Mouse (Mus musculus) kidney, postnatal 36 days (tissue): ENCODE results near the gene Myoc.
A peak's percentile ranks its signal among the peaks of the same experiment; 100 is the strongest.
"Not testable (repeated sequence)": the region's sequence is repeated elsewhere in the genome, so short reads cannot be mapped to it uniquely, and the experiment has no call there.

Experiments used
- DNase-seq, 2 experiments: peaks; one replicate each; pipeline ENCODE4 v3.0.0; 2021 to 2022; ENCODE audit warnings: mixed read lengths in 2 of 2

Myoc gene

DNA sequence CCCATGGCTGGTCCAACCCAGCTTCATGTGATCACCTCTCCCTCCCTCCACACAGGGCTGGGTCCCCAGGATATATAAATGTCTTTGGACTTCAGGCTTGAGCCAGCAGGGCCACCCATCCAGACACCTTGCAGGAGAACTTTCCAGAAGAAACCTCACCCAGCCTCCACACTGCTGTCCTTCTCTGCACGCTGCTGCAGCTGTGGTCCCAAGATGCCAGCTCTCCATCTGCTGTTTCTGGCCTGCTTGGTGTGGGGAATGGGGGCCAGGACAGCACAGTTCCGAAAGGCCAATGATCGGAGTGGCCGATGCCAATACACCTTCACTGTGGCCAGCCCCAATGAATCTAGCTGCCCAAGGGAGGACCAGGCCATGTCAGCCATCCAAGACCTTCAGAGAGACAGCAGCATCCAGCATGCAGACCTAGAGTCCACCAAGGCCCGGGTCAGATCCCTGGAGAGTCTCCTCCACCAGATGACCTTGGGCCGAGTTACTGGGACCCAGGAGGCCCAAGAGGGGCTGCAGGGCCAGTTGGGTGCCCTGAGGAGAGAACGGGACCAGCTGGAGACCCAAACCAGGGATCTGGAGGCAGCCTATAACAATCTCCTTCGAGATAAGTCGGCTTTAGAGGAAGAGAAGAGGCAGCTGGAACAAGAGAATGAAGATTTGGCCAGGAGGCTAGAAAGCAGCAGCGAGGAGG lies at the start of gene Myoc:
Myoc (plus strand) TSS at position 105 of the 700 bp plus-strand sequence.
- no peak for DNase-seq

DNA sequence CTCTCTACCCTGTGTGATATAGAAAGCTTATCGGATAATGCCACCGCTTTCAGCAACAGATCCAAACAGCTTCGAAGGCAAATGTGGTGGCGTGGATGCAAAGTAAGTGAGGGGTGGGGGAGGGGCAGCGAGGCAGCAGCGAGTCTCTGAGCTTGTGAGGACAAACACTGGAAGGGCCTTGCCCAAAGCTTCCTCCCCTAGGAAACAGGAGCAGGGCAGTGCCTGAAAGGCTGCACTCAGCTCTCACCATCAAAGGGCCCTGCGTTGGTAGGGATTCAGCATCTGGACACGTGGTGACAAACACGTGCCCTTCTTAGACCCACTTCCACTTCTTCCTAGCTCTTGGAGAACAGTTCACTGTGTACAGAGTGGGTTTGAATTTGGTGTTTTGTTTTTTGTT lies 49.5 kb upstream of the Myoc start:
- DNase-seq, result peak; percentile 9 to 10

DNA sequence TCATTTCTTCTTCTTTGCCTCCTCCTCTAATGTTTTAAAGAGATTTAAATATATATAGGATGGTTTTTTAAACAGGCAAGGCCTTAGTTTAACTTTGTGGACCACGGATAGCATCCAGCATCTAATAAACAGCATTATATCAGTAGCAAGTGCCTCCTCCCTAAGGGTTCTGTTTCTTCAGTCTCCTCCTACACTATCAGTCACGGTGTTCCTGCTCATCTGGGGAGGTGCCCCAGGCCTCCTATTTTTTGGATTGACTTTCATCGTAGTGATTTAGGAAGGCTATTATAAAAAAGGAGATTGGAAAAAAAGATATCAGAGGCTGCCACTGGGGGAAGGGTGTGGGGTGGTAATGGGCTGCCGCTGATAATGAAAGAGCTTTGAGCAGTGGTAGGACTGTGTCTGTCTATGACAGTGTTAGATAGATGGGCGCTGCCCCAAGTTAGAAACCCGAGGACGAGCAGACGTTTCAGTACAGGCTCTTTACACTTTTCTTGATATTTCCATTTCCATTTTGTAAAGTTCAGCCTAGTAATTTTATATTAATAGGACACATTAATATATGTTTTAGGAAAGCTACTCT lies 48.4 kb upstream of the Myoc start:
- DNase-seq, result no peak

DNA sequence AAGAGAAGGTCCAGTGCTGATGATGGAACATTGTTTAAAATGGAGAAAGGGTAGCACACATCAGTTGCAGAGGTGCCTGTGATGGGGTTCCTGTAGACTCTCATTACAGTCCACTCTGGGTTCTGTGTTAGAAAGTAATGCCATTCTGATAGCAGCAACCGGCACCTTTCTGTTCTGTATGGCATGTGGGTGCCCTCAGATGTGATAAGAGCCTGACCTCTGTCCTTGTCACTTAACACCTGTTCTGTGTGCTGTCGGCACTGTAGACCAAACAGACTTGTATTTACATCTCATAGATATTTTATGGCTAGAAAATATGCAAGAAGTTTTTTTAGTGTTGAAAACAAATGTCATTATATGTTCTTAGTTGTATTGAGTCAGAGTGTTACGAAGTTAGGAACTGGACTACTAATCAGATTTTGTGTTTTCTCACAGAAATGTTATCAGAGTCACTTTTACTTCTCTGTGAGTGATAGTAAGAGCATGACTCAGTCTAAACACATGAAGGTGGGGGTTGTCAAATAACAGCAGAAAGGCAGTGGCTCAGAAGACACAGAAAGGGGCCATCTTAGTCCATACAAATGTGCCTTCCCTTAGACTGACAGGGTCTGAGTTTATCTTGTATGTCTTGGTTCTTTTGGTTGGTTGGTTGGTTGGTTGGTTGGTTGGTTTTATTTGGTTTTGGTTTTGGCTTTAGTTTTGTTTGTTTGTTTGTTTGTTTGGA lies 41.4 kb upstream of the Myoc start:
- no peak for DNase-seq

DNA sequence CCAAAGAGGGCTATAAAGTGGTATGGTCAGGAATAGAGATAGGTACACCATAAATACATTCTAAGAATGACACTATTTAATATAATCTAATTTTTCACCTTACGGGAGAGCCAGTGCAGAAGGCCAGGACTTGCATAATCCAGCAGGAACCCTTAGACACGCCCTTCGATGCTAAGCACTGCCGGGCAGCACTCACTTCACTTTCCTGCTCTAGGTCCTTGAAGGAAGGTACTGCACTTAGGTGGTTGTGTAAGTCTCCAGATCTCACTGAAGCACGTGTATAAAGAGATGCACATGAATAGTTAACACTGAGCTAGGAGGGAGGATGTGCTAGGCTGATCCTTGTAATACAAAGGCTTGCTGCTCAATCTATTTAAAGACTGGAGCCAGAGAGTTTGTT lies 39.3 kb upstream of the Myoc start:
- DNase-seq, result no peak

DNA sequence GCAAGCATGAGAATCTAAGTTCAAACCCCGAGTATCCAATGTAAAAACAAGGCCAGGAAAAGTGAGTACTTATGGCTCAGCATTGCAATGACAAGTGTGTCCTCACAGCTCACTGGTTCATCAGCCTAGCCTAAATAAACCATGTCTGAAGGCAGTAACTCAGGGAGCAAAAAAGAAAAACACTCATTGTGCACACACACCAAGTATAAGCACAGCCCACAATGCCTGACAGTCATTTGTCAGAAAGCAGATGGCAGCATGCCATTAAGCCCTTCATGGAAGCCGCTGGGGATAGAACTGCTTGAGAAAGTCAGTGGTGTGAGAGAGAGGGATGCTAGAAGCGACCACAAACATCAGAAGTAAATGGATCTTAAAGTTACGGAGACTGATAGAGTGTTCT lies 37.7 kb upstream of the Myoc start:
- DNase-seq, result no peak

DNA sequence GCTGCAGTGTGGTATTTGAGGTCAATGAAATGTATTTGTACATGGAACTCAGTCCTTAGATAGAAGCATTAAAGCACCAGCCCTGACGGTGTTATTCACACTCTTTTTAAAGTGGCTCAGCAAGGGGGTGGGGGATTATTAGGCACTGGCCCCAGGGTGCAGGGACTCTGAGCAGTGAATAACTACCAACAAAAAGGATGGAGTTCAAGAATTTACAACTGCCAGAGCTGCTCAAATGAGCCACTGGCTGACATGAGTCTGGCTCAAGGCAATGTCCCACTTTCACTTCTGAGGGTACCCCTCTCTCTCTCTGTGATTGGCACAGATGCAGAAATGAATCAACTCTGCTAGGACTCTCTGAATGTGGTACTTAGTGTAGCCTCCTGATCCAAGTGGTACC lies 30.8 kb upstream of the Myoc start:
- no peak for DNase-seq

DNA sequence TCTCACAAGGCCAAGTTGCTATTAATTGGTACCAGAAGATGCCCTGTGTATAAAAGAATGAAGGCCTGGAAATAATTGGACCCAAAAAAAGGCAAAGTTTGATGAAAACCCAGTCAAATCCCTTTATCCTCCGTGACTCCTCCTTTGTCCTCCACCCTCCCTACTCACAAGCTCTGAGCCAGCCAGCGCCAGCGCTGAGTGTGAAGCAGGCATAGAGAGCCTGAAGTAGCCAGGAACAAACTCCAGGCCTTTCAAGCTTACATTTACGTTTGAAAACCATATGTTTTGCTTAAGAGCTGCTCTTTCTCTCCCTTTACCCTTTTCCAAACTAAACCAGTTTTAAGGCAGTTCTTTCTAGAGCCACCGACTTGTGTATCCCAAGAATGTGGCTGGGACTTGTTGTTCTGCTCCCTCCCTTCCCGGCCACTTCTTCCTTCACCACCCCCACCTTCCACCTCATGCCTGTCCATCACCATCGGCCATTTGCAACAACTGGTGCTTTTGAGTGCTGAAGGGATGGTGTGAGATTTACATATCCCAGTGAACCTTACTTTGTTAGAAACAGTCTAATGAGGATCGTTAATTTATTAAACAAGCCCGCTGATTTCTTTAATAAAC lies 29.2 kb upstream of the Myoc start:
- no peak for DNase-seq

DNA sequence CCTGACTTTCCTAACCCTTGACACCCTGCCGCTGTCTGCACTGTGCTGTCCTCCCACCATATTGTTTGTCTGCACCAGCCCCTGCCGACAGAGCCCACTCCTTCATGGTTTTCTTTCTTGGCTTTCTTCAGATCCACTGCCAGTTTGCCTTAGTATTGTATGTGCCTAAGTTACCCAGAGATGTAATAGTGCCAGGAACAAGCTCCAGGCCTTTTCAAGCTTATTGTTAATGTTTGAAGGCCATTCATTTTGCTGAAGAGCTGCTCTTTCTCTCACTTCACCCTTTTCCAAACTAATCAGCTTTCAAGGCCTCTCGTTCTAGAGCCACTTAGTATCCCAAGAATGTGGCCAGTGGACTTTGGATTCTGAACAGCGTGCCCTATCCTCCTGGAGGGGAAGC lies 27.8 kb upstream of the Myoc start:
- DNase-seq, result peak in 1 of 2 experiments; percentile 15

DNA sequence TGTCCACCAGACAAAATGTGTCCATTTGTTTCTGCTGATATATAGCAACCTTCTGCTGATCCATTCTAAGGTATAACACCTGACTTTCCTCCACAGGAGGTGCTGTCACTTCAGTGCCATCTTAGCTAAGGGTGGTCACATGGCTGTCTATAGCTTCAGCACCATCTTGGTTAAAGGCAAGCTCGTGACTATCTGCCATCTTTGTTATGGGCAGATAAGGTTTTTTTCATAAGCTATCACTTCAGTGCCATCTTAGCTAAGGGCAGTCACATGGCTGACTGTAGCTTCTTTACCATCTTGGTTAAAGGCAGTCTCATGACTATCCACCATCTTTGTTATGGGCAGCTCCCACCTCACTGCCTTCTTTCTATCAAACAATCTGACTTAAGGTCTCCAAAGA lies 23.4 kb upstream of the Myoc start:
- no peak for DNase-seq

DNA sequence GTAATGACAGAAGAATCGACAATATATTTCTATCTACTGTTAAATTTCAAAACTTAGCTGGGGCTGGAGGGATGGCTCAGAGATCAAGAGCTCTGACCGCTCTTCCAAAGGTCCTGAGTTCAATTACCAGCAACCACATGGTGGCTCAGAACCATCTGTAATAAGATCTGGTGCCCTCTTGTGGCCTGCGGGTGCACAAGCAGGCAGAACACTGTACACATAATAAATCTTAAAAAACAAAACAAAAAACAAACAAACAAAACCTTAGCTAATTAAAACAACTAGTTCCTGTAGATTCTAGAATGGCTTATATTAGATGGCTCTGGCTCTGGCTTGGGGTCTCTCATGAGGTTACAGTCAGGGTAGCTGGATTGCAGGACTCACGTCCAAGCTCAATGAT lies 18.5 kb upstream of the Myoc start:
- peak in 1 of 2 experiments; percentile 15 for DNase-seq

DNA sequence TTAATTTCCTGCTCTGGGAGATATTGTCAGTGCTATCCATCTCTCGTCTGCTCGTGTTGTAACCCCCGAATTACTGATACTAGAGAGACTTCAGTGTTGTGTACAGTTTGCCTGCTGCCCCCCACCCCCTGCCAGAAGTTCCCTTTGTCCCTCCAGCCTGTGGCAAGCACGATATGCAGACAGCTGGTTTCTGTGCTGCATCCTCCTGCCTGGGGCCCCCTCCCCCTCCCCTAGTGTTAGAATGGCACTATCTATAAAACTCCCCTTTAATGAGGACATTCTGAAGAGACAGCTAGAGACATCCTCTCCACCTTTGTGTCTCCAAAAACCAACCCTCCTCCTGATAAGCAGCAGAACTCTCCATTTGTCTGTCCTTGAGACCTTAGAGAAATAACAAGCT lies 15.1 kb upstream of the Myoc start:
- DNase-seq, result no peak

DNA sequence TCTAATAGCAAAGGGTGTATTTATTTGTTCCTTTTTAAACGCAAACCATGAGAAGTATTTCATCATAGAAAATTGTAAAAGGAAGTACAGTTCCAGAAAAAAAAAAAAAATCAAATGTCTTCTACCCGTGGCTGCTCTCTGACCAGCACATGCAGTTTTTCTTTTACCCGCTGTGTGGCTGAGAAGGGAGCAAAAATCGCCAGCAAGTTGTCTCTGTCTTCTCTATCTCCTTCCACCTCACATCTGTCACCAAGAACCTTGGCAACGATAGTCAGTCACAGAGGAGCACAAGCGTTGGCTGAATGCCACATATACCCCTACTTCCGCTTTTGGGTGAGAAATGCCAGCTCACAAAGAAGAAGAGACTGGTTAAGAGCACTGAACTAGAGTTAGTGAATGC lies 13.7 kb upstream of the Myoc start:
- DNase-seq, result peak in 1 of 2 experiments; percentile 11

DNA sequence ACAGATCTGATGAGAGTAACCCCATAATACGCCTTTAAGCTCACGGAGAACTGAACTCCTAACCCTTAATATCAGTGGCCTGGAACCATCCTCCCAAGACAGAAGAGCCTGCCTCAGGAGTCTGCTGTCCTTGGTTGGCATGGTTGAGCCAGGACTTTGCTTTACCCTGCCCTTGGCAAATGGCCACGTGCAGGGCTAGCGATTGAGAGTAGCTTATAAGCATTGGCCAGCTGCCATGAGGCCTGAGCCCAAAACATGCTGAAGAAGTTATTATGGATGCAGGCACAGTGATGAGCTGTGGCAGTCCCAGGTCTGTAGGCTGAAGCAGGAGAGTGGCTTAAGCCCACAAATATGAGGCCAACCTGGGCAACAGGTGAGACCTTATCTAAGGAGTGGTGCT lies 11.1 kb upstream of the Myoc start:
- DNase-seq, result peak; percentile 33 to 66

DNA sequence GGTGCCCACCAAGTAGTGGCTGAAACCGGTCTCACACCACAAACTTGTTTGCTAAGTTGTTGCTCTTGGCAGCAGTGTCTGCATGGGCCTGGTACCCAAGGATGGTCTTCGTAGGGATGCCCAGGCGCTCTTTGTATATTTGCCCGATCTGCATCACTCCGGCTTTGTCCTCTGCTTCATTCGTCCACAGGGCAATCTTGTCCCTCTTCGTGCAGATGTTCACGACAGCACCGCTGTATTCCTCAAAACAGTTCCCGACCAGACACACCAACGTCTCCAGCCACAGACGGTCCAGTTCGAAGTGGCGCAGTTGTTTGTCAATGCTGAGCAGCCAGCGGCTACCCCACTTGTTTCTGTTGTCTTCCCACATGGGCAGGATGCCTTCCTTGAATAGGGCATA lies 10.6 kb upstream of the Myoc start:
- not testable (repeated sequence) for DNase-seq

DNA sequence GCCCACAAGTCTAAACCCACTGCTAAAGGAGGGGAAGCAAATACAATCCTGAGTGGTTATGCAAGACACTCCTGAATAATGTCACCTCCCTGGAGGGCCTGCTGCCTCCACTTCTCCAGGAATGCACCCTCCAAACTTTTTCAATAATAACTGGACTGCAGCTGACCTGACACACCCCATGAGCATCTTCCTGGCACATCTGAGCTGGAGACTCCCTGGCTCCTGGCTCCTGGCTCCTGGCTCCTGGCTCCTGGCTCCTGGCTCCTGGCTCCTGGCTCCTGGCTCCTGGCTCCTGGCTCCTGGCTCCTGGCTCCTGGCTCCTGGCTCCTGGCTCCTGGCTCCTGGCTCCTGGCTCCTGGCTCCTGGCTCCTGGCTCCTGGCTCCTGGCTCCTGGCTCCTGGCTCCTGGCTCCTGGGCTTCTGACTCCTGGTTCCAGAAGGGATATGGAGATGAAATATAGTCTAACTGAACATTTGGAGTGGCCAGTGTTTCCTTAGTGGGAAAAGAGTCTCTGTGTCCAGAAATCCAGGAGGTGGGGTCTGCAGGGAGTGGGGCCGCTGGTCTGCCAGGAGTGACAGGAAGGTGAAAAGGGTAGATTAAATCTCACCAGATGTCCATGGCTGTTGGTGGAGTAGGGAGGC lies 3.5 kb upstream of the Myoc start:
- not testable (repeated sequence) for DNase-seq

DNA sequence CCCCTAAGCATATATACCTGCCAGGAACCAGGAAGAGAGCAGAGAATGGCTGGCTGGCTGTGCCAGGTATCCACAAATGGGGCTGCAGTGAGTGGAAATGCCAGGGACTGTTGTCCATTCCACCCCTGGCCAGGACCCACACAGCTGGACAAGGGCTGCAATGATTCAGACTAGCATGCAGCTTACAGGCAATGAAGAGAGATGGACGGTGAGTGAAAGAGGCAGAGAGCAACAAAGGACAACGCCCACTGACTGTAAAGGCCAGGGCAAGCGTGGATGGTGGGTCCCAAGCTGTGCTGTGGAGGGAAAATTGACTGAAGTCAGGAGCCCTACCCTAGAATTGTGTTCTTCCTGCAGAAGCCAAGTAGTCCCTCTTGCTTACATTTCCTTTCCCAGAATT lies 2.4 kb upstream of the Myoc start:
- DNase-seq, result no peak

DNA sequence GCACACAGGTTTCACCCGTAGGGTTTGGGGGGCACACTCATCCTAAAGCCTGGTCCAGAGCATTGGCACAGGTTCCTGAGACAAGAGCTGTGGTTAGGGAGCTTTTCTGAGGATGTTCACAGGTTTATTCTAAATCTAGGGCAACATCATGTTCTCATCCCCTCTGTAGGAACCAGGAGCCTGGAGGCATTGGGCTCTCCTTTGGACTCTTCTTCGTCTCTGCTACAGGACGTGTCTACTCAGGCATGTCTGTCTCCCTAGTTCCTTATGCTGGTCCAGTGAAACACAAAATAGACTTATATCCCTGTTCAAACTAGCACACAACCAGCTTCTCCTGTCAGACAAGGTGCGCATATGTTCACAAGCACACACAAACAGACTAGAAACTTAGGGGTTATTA lies 420 bp upstream of the Myoc start:
- DNase-seq, result no peak

DNA sequence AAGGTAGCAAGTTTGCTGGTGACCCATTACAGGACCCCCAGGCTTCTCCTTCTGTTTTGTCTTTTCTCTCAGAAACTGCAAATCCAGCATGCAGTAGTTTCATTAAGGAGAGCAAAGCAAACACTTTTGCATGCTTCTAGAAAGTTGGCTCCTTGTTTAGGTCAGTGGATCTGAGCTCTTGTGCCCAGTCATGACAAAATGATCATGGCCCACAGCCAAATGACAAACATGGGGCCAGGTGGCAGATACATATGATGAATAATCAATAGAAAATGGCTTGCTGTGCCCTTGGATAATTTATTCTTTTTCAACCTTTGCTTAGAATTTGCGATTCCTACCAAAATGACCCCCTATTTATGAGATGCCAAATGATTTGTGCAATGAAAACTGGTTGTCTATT lies 906 bp downstream of the Myoc start:
- no peak for DNase-seq

DNA sequence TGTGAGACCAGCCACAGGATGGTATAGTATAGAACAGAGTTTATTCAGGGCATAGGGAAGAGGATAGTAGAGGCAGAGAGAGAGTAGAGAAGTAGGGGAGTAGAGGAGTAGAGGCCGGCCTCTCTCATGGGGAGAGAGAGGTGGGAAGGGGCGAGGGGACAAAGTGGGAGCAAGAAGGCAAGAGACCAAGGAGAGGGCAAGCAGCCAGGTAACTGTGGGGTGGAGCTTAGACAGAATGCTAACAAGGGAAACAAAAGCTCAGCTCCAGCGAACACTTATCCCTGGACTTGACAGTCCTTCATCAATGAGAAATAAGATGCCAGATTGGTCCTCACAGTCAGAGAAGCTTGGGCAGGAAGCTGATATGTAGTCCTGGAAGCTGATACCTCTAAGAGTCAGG lies 3.6 kb downstream of the Myoc start:
- no peak for DNase-seq

DNA sequence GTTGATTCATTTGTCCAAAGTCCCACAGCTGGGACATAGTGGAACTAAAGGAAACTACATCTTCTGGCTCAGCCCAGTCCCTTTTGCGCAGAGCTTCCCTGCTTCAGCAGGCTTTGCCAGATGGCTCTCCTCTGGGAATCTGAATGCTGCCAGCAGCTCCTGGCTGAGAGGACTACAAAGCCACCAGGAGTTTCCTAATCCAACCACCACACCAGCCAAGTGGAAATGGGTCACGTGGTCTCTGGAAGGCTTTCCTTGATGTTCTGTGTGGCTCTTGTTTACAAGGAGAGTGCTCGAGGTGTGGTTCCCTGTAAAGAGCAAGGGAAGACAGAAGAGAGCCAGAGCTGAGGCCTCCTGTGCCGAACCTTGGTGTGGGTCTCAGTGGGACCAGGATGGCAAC lies 4.8 kb downstream of the Myoc start:
- peak; percentile 28 to 46 for DNase-seq

DNA sequence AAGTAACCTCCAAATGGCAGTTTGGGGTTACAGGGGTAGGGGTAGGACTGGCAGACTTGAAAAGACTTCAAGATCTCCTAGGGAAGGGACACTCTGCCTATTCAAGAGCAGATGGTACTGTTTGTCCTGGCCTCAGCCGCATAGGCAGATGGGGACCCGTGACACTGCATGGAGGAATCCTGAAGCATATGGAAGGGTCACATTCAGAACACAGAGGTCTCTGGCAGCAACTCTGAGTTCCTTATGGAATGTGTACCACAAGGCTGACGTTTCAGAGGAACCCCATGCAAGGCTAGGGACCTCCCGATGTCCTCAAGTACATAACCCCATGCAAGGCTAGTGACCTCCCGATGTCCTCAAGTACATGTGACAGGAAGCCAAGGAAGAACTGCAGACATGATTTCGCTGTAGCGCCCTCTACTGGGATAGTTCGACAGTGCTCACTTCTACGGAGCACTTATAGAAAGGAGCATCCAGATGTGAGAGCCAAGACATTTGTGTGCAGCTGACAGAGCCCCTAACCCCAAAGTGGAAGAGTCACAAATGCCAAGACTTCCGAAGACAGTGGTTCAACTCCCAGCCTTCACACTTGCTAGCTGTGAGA lies 7.2 kb downstream of the Myoc start:
- peak in 1 of 2 experiments; percentile 13 for DNase-seq

DNA sequence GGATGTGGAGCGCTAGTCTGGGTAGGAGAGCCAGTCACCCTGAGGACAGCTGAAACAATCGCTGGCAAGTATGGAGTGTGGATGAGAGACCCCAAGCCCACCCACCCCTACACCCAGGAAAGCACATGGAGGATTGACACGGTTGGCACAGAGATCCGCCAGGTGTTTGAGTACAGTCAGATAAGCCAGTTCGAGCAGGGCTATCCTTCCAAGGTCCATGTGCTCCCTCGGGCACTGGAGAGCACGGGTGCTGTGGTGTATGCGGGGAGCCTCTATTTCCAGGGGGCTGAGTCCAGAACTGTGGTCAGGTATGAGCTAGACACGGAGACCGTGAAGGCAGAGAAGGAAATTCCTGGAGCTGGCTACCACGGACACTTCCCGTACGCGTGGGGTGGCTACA lies 9.5 kb downstream of the Myoc start:
- no peak for DNase-seq
